Mouse (Mus musculus): ENCODE measurements around the gene Hdac7.

Gene Hdac7

GRCm38 (mm10) chr15:97838395-97838794 lies 5.9 kb downstream of the Hdac7 start:
- in situ Hi-C loops (cut with MboI; ENCODE audit: unreplicated experiment in 2 of 2): loop anchor here in 1 of 2 experiments (25.0 kb wide), 1 partner anchor 576 kb away; no protein-coding TSS in a partner anchor

GRCm38 (mm10) chr15:97837491-97838061 lies 6.7 kb downstream of the Hdac7 start:
- in situ Hi-C loops (cut with MboI; ENCODE audit: unreplicated experiment in 2 of 2): loop anchor here in 1 of 2 experiments (25.0 kb wide), 1 partner anchor 575 kb away; no protein-coding TSS in a partner anchor

- in situ Hi-C loops (cut with MboI; ENCODE audit: unreplicated experiment in 2 of 2): loop anchor here in 1 of 2 experiments (25.0 kb wide), 1 partner anchor 575 kb away; no protein-coding TSS in a partner anchor
Observed at GRCm38 (mm10) chr15:97836894-97837247, 7.4 kb downstream of the Hdac7 start.

- in situ Hi-C loops (cut with MboI; ENCODE audit: unreplicated experiment in 2 of 2): loop anchor here in 1 of 2 experiments (25.0 kb wide), 1 partner anchor 574 kb away; no protein-coding TSS in a partner anchor
Observed at GRCm38 (mm10) chr15:97836153-97836893, 8.0 kb downstream of the Hdac7 start.

- in situ Hi-C loops (cut with MboI; ENCODE audit: unreplicated experiment in 2 of 2): loop anchor here in 1 of 2 experiments (25.0 kb wide), 1 partner anchor 571 kb away; no protein-coding TSS in a partner anchor
Observed at GRCm38 (mm10) chr15:97832764-97833479, 11.4 kb downstream of the Hdac7 start.

GRCm38 (mm10) chr15:97831987-97832640 lies 12.2 kb downstream of the Hdac7 start:
- in situ Hi-C loops (cut with MboI; ENCODE audit: unreplicated experiment in 2 of 2): loop anchor here in 1 of 2 experiments (25.0 kb wide), 1 partner anchor 570 kb away; no protein-coding TSS in a partner anchor

DNA sequence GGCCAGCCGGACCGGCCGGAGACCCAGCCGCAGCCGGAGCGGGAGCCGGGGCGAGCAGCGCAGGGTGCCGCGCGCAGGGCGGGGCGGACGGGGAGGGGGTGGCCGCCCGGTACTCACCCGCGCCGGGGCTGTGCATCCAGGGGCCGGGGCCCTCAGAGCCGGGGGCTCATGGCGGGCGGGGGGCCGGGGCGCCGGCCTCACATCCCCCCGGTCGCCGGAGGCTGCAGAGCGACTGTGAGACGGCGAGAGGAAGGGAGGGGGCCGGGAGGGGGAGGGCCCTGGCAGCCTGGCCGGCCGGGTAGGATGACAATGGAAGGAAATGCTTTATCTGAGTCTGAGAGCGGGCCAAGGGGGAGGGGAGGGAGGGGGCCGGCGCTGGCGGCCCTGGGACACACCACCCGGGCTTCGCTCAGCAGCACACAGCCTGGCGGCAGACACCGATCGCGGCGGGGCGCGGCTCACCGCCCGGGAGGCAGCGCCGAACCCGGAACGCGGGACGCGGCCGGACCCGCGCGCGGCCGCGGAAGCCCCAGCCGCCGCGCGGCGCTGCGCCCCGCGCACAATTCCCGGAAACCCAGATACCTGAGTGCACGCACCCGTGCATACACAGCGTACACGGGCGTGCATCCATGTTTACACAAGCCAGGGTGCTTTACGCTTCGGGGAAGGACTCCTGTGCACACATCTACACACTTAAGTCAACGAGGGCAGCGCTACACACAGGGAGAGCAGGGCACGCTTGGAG lies 12.9 kb downstream of the Hdac7 start:
- in situ Hi-C loops (cut with MboI; ENCODE audit: unreplicated experiment in 2 of 2): loop anchor here in 1 of 2 experiments (25.0 kb wide), 1 partner anchor 569 kb away; no protein-coding TSS in a partner anchor

DNA sequence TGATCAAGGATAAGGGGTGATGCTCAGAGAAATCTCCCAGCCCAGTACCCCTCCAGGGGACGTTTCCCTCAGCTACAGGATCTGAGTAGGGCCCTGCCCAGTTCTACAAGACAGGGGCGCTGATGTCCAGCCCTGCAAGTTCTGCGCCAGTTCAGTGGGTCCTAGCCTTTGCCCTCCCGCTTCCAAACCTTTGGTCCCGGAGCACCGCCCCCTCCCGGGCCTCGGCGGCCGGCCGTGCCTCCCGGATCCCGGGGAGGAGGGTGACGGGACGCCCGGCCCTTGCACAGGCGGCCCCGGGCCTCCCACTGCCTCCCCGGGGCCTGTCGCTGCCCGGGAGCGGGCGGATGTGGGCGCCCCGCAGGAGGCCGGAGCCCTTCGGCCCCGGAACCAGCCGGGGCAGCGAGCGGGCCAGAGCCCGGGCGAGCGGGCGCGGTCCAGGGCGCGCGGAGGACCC lies 13.5 kb downstream of the Hdac7 start:
- in situ Hi-C loops (cut with MboI; ENCODE audit: unreplicated experiment in 2 of 2): loop anchor here in 1 of 2 experiments (25.0 kb wide), 1 partner anchor 569 kb away; no protein-coding TSS in a partner anchor

DNA sequence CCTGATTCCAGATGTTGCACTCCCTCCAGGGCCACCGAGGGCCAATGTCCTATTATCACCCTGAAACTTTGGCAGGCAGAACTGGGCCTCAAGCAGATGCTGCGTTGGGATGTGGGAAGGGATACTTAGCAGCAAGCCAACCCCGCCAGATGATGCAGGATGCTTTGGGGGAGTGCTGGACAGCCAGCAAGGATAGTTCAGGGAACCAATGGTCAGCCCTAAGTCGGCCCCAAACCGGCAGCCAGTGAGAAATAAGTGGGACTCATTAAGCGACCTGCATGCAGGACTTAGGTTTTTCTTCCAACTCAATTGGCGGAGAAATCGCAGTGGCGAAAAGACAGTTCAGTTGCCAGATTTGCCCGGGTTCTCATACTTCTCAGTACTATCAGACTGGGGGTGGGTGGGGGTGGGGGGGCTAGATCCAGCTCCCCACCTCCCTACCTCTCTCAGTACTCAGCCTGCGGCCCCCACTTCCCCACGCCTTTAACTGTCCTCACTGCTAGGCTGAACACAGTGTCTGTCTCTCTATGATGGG lies 14.0 kb downstream of the Hdac7 start:
- in situ Hi-C loops (cut with MboI; ENCODE audit: unreplicated experiment in 2 of 2): loop anchor here in 1 of 2 experiments (25.0 kb wide), 1 partner anchor 568 kb away; no protein-coding TSS in a partner anchor

DNA sequence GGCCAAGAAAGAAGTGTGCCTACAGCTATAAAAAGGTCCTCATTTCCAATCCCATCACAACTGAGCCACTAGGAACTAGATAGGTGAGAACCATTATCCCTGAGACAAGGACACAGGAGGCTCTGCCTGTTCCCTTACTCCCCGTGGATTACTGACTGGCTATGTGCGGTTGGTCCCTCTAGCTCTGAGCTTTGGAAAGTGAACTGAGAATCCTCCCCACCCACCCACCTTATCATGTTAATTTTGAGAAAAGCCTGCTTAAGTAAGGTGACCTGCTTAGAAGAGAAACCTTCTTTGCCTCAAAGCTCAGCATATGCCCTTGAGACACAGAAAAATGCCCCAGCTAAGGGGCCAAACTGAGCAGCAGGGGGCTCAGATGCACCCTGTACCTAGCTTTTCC lies 14.9 kb downstream of the Hdac7 start:
- in situ Hi-C loops (cut with MboI; ENCODE audit: unreplicated experiment in 2 of 2): loop anchor here in 1 of 2 experiments (25.0 kb wide), 1 partner anchor 567 kb away; no protein-coding TSS in a partner anchor

DNA sequence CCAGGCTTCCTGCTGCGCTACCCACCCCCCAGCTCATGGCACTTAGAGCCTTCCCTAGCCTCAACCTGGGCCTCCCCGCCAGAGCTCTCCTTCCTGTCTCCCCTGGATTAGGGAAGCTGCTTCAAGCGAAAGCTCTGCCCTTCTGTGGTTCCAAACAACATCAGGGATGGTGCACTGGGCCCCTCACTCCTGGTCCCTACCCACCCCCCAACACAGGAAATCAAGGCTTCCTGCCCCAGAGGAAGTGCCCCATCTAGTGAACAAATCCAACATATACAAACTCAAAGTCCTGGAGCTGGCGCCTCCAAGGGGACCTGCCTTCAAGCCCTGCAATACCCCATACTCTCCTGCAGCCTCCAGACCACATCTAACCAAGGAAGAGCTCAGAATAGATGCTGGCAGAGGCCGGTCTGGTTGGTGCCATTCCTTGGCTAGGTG lies 15.4 kb downstream of the Hdac7 start:
- in situ Hi-C loops (cut with MboI; ENCODE audit: unreplicated experiment in 2 of 2): loop anchor here in 1 of 2 experiments (25.0 kb wide), 1 partner anchor 567 kb away; no protein-coding TSS in a partner anchor

DNA sequence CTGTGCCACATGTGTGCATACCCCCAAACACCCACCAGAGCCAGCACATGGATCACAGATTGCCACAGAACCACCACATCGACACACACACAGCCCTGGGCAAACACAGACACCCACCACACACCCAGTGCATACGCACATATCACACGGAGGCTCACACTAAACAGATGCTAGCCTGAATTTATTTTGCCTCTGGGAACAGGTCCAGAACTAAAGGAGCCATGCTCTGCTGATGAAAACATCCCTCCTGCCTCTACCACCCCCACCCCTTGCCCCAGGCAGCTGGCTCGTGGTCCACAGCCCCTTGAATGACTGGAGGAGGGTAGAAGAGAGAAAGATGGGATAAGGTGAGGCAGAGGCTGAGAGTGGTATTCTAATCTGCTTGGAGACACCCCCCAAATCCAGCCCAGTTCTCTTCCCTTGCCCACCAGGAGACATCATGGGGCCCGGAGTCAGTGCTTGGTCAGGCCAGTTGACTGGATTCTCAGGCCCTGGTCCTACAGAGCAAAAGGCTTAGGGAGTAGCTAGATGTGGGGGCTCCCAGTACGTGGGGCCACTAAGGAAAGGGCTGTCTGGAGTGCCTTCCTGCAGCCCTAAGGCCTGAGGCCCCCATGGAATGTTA lies 16.0 kb downstream of the Hdac7 start:
- in situ Hi-C loops (cut with MboI; ENCODE audit: unreplicated experiment in 2 of 2): loop anchor here in 1 of 2 experiments (25.0 kb wide), 1 partner anchor 566 kb away; no protein-coding TSS in a partner anchor

GRCm38 (mm10) chr15:97827401-97827800 lies 16.9 kb downstream of the Hdac7 start:
- in situ Hi-C loops (cut with MboI; ENCODE audit: unreplicated experiment in 2 of 2): loop anchor here in 1 of 2 experiments (25.0 kb wide), 1 partner anchor 565 kb away; no protein-coding TSS in a partner anchor

- in situ Hi-C loops (cut with MboI; ENCODE audit: unreplicated experiment in 2 of 2): loop anchor here in 1 of 2 experiments (25.0 kb wide), 1 partner anchor 564 kb away; no protein-coding TSS in a partner anchor
Observed at GRCm38 (mm10) chr15:97826588-97827261, 17.6 kb downstream of the Hdac7 start.

- in situ Hi-C loops (cut with MboI; ENCODE audit: unreplicated experiment in 2 of 2): loop anchor here in 1 of 2 experiments (25.0 kb wide), 1 partner anchor 564 kb away; no protein-coding TSS in a partner anchor
Observed at GRCm38 (mm10) chr15:97825941-97826587, 18.2 kb downstream of the Hdac7 start.

GRCm38 (mm10) chr15:97825071-97825940 lies 19.0 kb downstream of the Hdac7 start:
- in situ Hi-C loops (cut with MboI; ENCODE audit: unreplicated experiment in 2 of 2): loop anchor here in 1 of 2 experiments (25.0 kb wide), 1 partner anchor 563 kb away; no protein-coding TSS in a partner anchor
